Mouse (Mus musculus) forebrain, embryonic 12.5 days (tissue): Measurements from ENCODE around the gene Prr7. TPM values are rescaled to one million over a fixed set of nuclear protein-coding genes. Genes with fewer than 3 reads are reported as not detected.

Experiments used
- ATAC-seq: fragments of 200-750 bp; cut with Nextera tagmentation; 2 replicates; pipeline ENCODE4 v1.8.0; 2017; ENCODE audit warnings: moderate TSS enrichment; ENCODE audit not compliant: low FRiP score
- H3K27ac ChIP-seq: fragments of 300-500 bp; sonication (generic); 2 replicates; pipeline ENCODE4 v1.5.1; 2016; ENCODE audit warnings: mild to moderate bottlenecking
- H3K27me3 ChIP-seq: fragments of 300-500 bp; sonication (generic); 2 replicates; pipeline ENCODE4 v1.6.1; 2016; ENCODE audit warnings: mild to moderate bottlenecking
- H3K36me3 ChIP-seq: fragments of 300-500 bp; sonication (generic); replicated peaks from 2 replicates; pipeline ENCODE4 v1.6.1; 2016; ENCODE audit warnings: mild to moderate bottlenecking
- H3K4me1 ChIP-seq: fragments of 300-500 bp; sonication (generic); 2 replicates; pipeline ENCODE4 v1.6.1; 2016
- H3K4me2 ChIP-seq: fragments of 300-500 bp; sonication (generic); 2 replicates; pipeline ENCODE4 v1.6.1; 2016; ENCODE audit warnings: mild to moderate bottlenecking, moderate library complexity
- H3K4me3 ChIP-seq: fragments of 300-500 bp; sonication (generic); replicated peaks from 2 replicates; pipeline ENCODE4 v1.5.1; 2016; ENCODE audit warnings: mild to moderate bottlenecking
- H3K9ac ChIP-seq: fragments of 300-500 bp; sonication (generic); 2 replicates; pipeline ENCODE4 v1.6.1; 2016; ENCODE audit warnings: mild to moderate bottlenecking
- H3K9me3 ChIP-seq: fragments of 300-500 bp; sonication (generic); 2 replicates; pipeline ENCODE4 v1.6.1; 2016
- WGBS: fragments of 180-500 bp; shearing (Covaris S2); methylation state at CpG from one replicate; pipeline ENCODE4 v1.1.7; 2016; 5-methylcytosine and 5-hydroxymethylcytosine counted together
- polyA plus RNA-seq: library from polyadenylated mRNA; unstranded; fragments of >200 nt; fragmentation: Nextera tagmentation; extraction: Ambion mirVana; gene quantifications from 2 replicates; pipeline ENCODE4 v1.2.1, GENCODE M21; 2016

Gene Prr7
- polyA plus RNA-seq, 1 experiment from 2014 or later = 2.7 TPM

DNA sequence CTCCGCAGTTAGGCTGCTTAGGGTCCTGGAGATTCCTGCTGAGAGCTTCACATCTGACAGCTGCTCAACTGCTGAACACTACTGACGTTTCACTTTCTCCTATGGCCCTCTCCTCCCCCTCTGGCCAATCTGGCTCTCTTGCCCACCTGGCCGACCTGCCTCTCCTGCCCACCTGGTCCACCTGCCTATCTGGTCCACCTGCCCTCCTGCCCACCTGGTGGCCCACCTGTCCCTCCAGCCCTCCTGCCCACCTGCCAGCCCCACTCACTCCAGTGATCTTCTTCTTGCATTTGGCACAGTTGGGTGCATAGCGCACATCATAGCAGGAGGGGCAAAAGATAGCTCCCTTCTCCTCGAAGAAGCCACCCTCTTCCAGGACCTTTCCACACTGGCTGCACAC, 40.3 kb downstream of the Prr7 start:
- 85% methylated on average over 5 of the region's 5 CpGs for WGBS
- Histone ChIP-seq H3K36me3 (peaks cover 84% of the 10 kb centered on the region), H3K27ac (no peak overlapping the region), H3K9me3 (no peaks in the 10 kb centered on the region), H3K4me1 (no peaks in the 10 kb centered on the region; the same call in 1 of the 2 replicates), H3K4me2 (no peak overlapping the region), H3K4me3 (no peak overlapping the region), H3K27me3 (no peaks in the 10 kb centered on the region), H3K9ac (no peak overlapping the region)
- no peak for ATAC-seq

DNA sequence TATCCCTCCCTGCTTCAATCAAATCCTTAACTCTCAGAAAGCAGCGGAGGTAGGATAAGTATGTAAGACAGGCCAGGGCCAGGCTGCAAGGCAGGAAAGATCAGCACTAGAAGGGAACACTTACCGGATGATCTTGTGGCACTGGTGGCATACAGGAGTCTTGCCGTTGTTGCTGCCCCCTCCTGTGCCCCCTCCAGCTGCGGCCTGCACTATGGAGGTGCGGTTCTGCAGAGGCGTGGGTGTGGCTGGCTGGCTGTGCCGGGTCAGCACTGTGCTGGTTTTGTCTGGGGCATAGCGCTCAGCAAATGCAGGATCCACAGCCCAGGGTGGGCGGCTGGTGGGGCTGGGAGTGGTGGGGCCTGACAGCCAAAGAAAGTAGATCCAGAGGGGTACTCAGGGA, 41.7 kb downstream of the Prr7 start:
- Histone ChIP-seq H3K9ac (no peak overlapping the region), H3K4me1 (peaks cover 8% of the 10 kb centered on the region), H3K4me3 (no peak overlapping the region), H3K4me2 (no peak overlapping the region), H3K27ac (no peak overlapping the region), H3K36me3 (peaks cover 87% of the 10 kb centered on the region), H3K9me3 (no peaks in the 10 kb centered on the region), H3K27me3 (no peaks in the 10 kb centered on the region)
- 100% methylated on average over 9 of the region's 9 CpGs for WGBS
- ATAC-seq = no peak

DNA sequence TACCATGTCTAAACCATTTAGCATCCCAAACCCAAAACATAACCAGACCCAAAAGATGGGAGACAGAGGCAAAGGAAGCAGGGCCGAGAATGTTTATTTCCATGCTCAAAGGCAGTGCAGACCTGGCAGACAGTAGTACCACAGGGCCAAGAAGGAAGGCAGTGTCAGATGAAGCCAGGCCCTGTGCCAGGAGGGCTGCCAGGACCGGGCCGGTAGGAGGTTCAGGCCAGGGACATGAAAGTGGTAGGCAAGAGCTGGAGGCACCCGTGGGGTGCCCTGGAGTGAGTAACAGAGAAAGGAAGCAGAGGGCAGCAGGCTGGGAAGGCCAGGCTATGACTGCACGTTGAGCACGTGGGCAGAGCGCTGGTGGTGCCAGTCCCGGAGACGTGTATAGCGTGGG, 42.6 kb downstream of the Prr7 start:
- H3K9me3 ChIP-seq = no peaks in the 10 kb centered on the region
- H3K9ac ChIP-seq = no peak overlapping the region
- WGBS = 92% methylated on average over 10 of the region's 10 CpGs
- no peak for ATAC-seq
- peaks cover 17% of the 10 kb centered on the region for H3K4me1 ChIP-seq
- no peak overlapping the region for H3K4me2 ChIP-seq
- peaks cover 83% of the 10 kb centered on the region for H3K36me3 ChIP-seq
- no peak overlapping the region for H3K27ac ChIP-seq
- H3K4me3 ChIP-seq = no peak overlapping the region
- H3K27me3 ChIP-seq = no peaks in the 10 kb centered on the region

DNA sequence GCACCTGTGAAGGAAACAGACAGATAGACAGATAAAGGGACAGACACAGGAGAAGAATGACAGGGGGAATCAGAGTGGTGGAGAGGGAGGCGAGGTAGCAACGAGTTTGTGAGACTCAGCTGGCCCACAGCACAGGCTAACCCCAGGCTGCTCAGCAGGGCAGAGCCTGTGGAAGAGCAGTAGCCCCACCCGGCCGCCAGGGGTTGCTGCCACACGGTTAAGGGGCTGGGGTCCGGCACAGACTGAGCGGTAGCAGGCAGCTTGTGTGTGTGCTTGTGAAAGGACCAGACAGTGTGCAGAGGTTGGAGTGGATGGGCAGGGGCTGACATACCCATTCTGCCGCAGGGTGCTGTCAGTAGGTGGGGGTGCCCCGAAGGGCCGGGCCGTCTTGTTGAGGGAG, 43.8 kb downstream of the Prr7 start:
- H3K27ac ChIP-seq = no peak overlapping the region
- WGBS = 63% methylated on average over 11 of the region's 11 CpGs
- ATAC-seq = no peak
- no peak overlapping the region for H3K4me2 ChIP-seq
- H3K27me3 ChIP-seq = no peaks in the 10 kb centered on the region
- no peak overlapping the region for H3K4me3 ChIP-seq
- no peak overlapping the region for H3K9ac ChIP-seq
- H3K4me1 ChIP-seq = peaks cover 28% of the 10 kb centered on the region
- H3K36me3 ChIP-seq = peaks cover 73% of the 10 kb centered on the region
- H3K9me3 ChIP-seq = no peaks in the 10 kb centered on the region

DNA sequence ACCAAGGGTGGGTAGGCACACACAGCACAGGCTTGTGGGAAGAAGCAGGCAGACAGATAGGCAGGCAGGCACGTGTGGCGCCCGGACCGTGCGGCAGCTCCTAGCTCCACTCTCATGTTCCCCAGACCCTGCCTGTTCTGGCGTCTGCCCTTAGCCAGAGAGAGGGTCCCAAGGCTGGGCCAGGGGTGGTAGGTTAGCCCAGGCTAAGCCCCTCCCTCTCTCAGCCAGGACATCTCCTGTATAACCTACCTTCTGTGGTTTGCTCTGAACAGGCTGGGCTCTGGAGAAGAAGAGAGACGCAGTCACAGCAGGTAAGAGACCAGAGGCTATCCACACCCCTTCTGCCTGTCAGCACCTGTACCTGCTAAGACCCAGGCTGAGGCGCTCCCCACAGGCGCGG, 44.5 kb downstream of the Prr7 start:
- Histone ChIP-seq H3K4me1 (peaks cover 31% of the 10 kb centered on the region), H3K4me2 (no peak overlapping the region), H3K36me3 (peaks cover 66% of the 10 kb centered on the region), H3K9me3 (no peaks in the 10 kb centered on the region), H3K27me3 (no peaks in the 10 kb centered on the region), H3K4me3 (no peak overlapping the region), H3K27ac (0 out of 2 replicates have a peak overlapping the region, but pooled peaks have one; percentile 13), H3K9ac (no peak overlapping the region)
- 93% methylated on average over 10 of the region's 10 CpGs for WGBS
- no peak for ATAC-seq

DNA sequence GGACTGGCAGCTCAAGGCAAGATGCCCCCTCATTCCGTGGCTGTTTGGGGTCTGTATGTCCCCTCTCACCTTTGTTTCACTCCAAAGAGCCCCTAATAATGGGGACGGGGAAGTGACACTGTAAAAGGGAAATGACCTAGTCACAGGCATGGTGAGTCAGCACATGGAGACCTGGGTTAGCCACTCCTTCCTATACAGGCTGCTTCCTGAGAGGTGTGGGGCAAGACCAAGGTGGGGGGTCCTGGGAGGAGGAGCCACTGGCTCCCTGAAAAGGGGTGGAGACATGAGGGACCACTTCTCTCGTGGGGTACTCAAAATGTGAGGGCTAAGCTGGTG, 46.2 kb downstream of the Prr7 start:
- Histone ChIP-seq H3K36me3 (peaks cover 49% of the 10 kb centered on the region), H3K4me2 (peak overlapping the region; percentile 92), H3K27ac (peak overlapping the region; percentile 87), H3K27me3 (peaks cover 8% of the 10 kb centered on the region; the same call in 1 of the 2 replicates), H3K9me3 (no peaks in the 10 kb centered on the region), H3K4me1 (peaks cover 34% of the 10 kb centered on the region), H3K4me3 (no peak overlapping the region), H3K9ac (no peak overlapping the region; the same call in 1 of the 2 replicates)
- no peak for ATAC-seq
- WGBS = 20% methylated on average over 3 of the region's 3 CpGs

DNA sequence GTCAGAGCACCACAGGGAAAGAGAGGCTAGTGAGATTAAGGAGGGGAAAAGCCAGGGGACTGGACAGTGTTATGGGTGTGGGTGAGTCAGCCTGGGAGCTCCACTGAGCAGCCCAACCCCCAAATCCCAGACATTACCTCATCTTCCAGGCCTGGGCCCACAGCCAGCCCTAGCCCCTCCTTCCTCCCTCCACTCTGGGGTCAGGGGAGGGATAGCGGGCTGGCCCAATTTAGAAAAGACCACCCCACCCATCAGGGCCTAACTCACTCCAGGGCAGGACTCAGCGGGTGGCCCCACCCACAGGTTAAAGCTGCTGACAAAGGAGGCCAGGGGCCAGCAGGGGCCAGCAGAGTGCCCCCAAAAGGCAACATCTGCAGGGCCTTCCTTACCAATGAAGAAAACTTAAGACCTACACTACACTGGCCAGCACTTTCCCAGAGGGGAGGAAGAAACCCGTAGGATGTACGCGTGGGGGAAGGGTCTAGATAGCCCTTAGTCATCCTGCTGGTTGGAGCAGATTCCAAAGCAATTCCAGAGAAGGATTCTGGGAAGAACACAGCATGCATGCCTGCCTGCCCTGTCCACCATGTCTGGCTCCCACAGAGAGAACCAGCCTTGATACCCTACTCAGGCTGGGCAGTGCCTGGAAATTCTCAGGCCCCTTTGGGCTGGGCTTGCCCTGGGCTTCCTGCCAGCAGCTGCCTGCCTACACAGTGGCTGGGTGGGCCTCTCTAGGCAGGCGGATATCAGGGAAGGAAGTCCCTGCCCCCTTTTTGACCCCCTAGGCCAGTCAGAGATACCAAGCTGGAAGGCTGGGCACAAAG, 46.8 kb downstream of the Prr7 start:
- H3K9ac ChIP-seq = peak overlapping the region; percentile 21; the same call in 1 of the 2 replicates
- H3K36me3 ChIP-seq = peaks cover 43% of the 10 kb centered on the region
- peaks cover 10% of the 10 kb centered on the region; the same call in 1 of the 2 replicates for H3K27me3 ChIP-seq
- no peaks in the 10 kb centered on the region for H3K9me3 ChIP-seq
- ATAC-seq = peak; percentile 55
- peaks cover 34% of the 10 kb centered on the region for H3K4me1 ChIP-seq
- 13% methylated on average over 6 of the region's 6 CpGs for WGBS
- H3K27ac ChIP-seq = peak overlapping the region; percentile 87
- peak overlapping the region; percentile 5 for H3K4me3 ChIP-seq
- H3K4me2 ChIP-seq = peak overlapping the region; percentile 92

DNA sequence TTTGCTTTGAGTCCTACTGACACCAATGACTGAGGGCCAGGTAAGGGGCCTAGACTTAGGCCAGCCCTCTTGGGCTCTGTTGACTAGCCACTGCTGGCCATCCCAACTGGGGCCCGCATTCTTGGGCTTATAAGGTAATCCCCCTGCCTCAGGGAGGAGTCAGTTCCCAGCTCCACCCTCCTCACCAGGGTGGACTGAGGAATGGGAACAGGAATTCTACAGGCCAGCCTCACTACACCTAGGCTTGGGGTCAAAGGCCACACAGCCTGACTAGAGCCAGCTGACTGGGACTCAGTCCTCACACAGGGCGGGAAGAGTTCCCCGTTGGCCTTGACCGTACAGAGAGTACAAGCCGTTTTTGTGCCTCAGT, 47.4 kb downstream of the Prr7 start:
- peak overlapping the region; percentile 21; the same call in 1 of the 2 replicates for H3K9ac ChIP-seq
- WGBS = 33% methylated on average over 5 of the region's 5 CpGs

DNA sequence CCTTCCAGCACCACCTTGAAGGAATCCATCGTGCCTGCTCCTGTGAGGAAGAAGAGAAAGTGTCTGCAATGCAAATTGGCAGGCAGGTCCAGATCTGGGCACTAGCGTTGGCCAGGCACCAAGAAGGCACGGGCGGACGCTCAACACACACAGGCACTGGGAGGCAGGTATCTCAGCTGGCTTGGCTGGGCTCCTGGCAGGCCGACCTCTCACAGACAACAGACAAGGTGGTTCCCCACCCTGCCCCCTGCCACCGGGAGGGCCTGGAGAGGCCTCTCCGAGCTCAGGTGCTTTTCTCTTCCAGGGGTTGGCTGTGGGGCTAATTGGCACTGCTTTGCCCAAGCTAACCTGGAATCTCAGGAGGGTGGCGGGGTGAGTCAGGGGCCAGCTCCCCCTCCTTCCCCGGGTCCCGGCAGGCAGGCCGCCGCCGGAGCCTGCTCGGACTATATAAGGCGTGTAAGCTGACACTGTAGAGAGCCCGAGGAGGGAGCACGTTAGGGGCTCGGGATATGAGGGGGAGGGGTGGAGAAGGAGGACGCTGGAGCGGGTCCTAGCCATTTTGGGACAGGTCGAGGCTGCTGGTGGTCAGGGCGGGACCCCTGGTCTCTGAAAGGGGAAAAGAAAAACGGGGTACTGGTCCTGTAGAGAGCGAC, 48.4 kb downstream of the Prr7 start:
- Histone ChIP-seq H3K9me3 (no peaks in the 10 kb centered on the region), H3K27ac (peak overlapping the region; percentile 65), H3K4me2 (peak overlapping the region; percentile 92), H3K4me3 (peak overlapping the region; percentile 84), H3K27me3 (peaks cover 10% of the 10 kb centered on the region; the same call in 1 of the 2 replicates), H3K36me3 (peaks cover 27% of the 10 kb centered on the region), H3K4me1 (peaks cover 34% of the 10 kb centered on the region), H3K9ac (peak overlapping the region; percentile 90)
- peak; percentile 60 for ATAC-seq
- WGBS = 2% methylated on average over 25 of the region's 25 CpGs

More for the DNA sequence above, 47.4 kb downstream of the Prr7 start:
- ATAC-seq = no peak
- peaks cover 37% of the 10 kb centered on the region for H3K36me3 ChIP-seq
- H3K9me3 ChIP-seq = no peaks in the 10 kb centered on the region
- peak overlapping the region; percentile 92 for H3K4me2 ChIP-seq
- H3K4me1 ChIP-seq = peaks cover 34% of the 10 kb centered on the region
- H3K27me3 ChIP-seq = peaks cover 10% of the 10 kb centered on the region; the same call in 1 of the 2 replicates
- peak overlapping the region; percentile 84; the same call in 1 of the 2 replicates for H3K4me3 ChIP-seq
- H3K27ac ChIP-seq = peak overlapping the region; percentile 87

DNA sequence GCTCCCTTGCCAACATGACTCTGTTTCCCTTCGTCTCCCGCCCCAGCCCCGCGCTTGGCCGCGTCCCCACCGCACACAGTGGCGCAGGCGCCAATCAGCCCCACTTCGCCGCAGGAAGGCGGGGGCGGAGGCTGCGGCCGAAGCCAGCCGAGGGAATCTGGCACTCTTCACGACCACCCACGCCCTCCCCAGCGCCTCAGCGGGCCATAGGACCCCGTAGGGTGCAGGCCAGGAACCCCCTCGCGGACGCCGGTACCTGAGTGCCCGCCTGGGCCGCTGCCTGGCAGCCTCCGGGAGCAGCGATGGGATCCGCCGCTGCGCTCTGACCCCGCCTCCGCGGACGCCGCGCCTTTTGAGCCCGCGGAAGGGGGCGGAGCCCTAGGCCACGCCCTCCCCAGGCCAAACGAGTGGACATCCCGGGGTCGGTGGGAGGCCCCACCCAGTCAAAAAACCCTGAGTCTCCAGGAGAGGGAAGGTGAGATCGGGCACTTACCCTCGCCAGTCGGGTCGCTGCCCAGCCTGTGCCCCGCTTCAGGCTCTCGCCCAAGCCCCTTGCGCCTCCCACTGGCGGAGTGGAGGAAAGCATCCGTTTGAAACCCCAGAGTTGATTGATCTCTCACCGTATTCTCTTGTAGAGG, 49.2 kb downstream of the Prr7 start, which contains the start of gene Pdlim7:
Gene Pdlim7 (minus strand): TSS at position 566 of the 638 bp plus-strand sequence.
- under 1% methylated on average over 55 of the region's 55 CpGs for whole genome bisulfite sequencing

DNA sequence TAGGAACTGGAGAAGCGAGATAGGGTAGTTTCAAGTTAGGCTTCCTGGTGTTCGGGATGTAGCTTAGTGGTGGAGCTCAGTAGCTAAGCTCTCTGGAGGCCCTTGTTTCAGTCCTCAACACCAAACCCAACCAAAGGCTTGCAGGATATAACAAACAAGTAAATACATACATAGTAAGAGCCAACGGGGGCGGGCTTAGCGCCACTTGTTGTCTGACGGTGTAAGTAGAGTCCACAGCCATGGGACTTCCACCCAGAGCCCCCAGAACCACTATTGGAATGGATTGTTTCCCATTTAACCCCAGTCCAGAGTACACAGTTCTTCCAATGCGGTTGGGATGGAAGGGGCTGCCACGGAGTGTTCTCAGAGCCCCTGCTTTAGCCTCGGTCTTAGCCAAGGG, 49.8 kb downstream of the Prr7 start:
- Histone ChIP-seq H3K9me3 (no peaks in the 10 kb centered on the region), H3K36me3 (peaks cover 13% of the 10 kb centered on the region), H3K9ac (0 out of 2 replicates have a peak overlapping the region, but pooled peaks have one; percentile 90), H3K4me1 (peaks cover 34% of the 10 kb centered on the region), H3K4me3 (peak overlapping the region; percentile 84), H3K27me3 (peaks cover 10% of the 10 kb centered on the region; the same call in 1 of the 2 replicates), H3K27ac (no peak overlapping the region), H3K4me2 (peak overlapping the region; percentile 92)
- no peak for ATAC-seq
- WGBS = 33% methylated on average over 9 of the region's 9 CpGs

More for the DNA sequence above, 49.2 kb downstream of the Prr7 start, which contains the start of gene Pdlim7:
- Histone ChIP-seq H3K27me3 (peaks cover 10% of the 10 kb centered on the region; the same call in 1 of the 2 replicates), H3K4me2 (peak within 1 kb of the TSS; percentile 92), H3K27ac (peak within 1 kb of the TSS; percentile 65), H3K4me1 (peaks cover 34% of the 10 kb centered on the region), H3K36me3 (peaks cover 19% of the 10 kb centered on the region), H3K9me3 (no peaks in the 10 kb centered on the region), H3K9ac (peak within 1 kb of the TSS; percentile 90), H3K4me3 (peak within 1 kb of the TSS; percentile 84)
- peak; percentile 86 for ATAC-seq

DNA sequence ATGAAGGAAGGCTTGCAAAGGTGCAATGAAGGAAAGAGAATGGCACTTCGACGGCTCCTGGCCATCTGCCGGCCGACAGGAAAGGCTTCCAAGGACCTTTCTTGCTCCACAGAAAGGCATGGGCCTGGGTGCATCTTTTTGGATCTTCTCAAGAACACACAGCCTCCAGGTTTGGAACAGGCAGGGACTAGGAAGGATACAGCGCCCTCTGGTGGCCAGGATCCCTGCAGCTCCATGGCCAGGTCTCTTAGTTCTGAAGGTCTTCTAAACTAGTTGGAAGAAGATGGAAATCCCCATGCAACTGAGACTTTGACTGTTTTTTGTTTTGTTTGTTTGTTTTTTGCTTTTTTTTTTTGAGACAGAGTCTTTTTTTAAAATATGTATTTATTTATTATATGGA, 52.9 kb downstream of the Prr7 start:
- no peak for ATAC-seq
- no peaks in the 10 kb centered on the region for H3K9me3 ChIP-seq

More for the DNA sequence above, 52.9 kb downstream of the Prr7 start:
- H3K27ac ChIP-seq = no peak overlapping the region
- no peak overlapping the region for H3K4me3 ChIP-seq
- 5% methylated on average over 5 of the region's 5 CpGs for WGBS
- no peaks in the 10 kb centered on the region for H3K36me3 ChIP-seq
- H3K4me2 ChIP-seq = no peak overlapping the region
- H3K4me1 ChIP-seq = peaks cover 14% of the 10 kb centered on the region
- H3K9ac ChIP-seq = no peak overlapping the region
- H3K27me3 ChIP-seq = peaks cover 14% of the 10 kb centered on the region; the same call in 1 of the 2 replicates
